Comparison of ENCODE assay signal across 8 mouse cellular contexts in genomic region chr4:129987825-129988504, GRCm38 (mm10). TPM values are rescaled to one million over a fixed set of nuclear protein-coding genes. Genes with fewer than 3 reads are reported as not detected.
A peak's percentile ranks its signal among the peaks of the same experiment; 100 is the strongest.
DNase-seq lines count a peak whose midpoint lies in the region; ATAC-seq and TF ChIP-seq lines count a peak whose summit lies in the region.

No protein-coding gene starts in this region.

- H3K79me2 ChIP-seq in heart, adult 2 months (replicated peaks; ENCODE audit: control insufficient read depth, insufficient read depth, low read length) = no peaks in the 10 kb centered on the region

- H3K27ac ChIP-seq in heart, adult 2 months = no peak overlapping the region
- no peak overlapping the region for H3K27ac ChIP-seq in intestine, postnatal 0 days (ENCODE audit: low read depth, low read length)

- intact Hi-C loops in heart, adult 2 months (cut with DNase I) = loop anchor here (5.0 kb wide), 1 partner anchor 286 kb away; no protein-coding TSS in a partner anchor

- peaks cover 16% of the 10 kb centered on the region for H3K27me3 ChIP-seq in heart, adult 2 months (ENCODE audit: control insufficient read depth, insufficient read depth, low read length)
- H3K27me3 ChIP-seq in intestine, postnatal 0 days (replicated peaks; ENCODE audit: control insufficient read depth, insufficient read depth, low read length) = peaks cover 55% of the 10 kb centered on the region

- peak; percentile 48 to 64 for DNase-seq in layer of hippocampus, postnatal 10 days (ENCODE audit: low spot score in 2 of 2)
- DNase-seq in layer of hippocampus, adult 11-12 months (ENCODE audit: low spot score) = no peak
- DNase-seq in adrenal gland, postnatal 4 days (ENCODE audit: low spot score in 2 of 2) = peak; percentile 27 to 49
- peak; percentile 51 to 62 for DNase-seq in heart, adult 2 months
- peak; percentile 40 for DNase-seq in lung, postnatal 14 days
- DNase-seq in right cerebral cortex, postnatal 25 days = peak; percentile 48
- no peak for DNase-seq in adipocyte (ENCODE audit: low spot score)

- WGBS in heart, adult 2 months = 4% methylated on average over 52 of the region's 53 CpGs
- 1% methylated on average over 51 of the region's 53 CpGs for WGBS in intestine, postnatal 0 days

- no peak for TF ChIP-seq CTCF in heart, adult 2 months (IDR thresholded peaks at IDR 0.05)
- 0 out of 2 replicates have a peak, but pooled peaks have one; percentile 11 for TF ChIP-seq CTCF in intestine, postnatal 0 days (IDR thresholded peaks at IDR 0.05; ENCODE audit: low read depth)

- peak overlapping the region; percentile 51 for H3K4me3 ChIP-seq in heart, adult 2 months
- peak overlapping the region; percentile 43 for H3K4me3 ChIP-seq in intestine, postnatal 0 days (ENCODE audit: low read depth, low read length)

- no peak for TF ChIP-seq POLR2A in heart, adult 2 months (IDR thresholded peaks at IDR 0.05; ENCODE audit: insufficient read depth, low read depth, low read length)

- no peaks in the 10 kb centered on the region for H3K36me3 ChIP-seq in heart, adult 2 months (ENCODE audit: control insufficient read depth, insufficient read depth, low read length)
- no peaks in the 10 kb centered on the region for H3K36me3 ChIP-seq in intestine, postnatal 0 days (ENCODE audit: control insufficient read depth, insufficient read depth)

- 0 out of 2 replicates have a peak, but pooled peaks have one; percentile 16 for ATAC-seq in intestine, postnatal 0 days

- H3K4me2 ChIP-seq in intestine, postnatal 0 days (replicated peaks; ENCODE audit: low read depth) = peak overlapping the region; percentile 75

- H3K9me3 ChIP-seq in intestine, postnatal 0 days (ENCODE audit: control insufficient read depth) = no peaks in the 10 kb centered on the region

- TF ChIP-seq EP300 in heart, adult 2 months (IDR thresholded peaks at IDR 0.05; ENCODE audit: insufficient read depth, low read depth, low read length) = no peak

- H3K4me1 ChIP-seq in heart, adult 2 months (ENCODE audit: control insufficient read depth, insufficient read depth, low read length) = peaks cover 10% of the 10 kb centered on the region
- H3K4me1 ChIP-seq in intestine, postnatal 0 days (replicated peaks; ENCODE audit: control insufficient read depth, insufficient read depth, low read length) = no peaks in the 10 kb centered on the region; the same call in 1 of the 2 replicates

- peak overlapping the region; percentile 9; the same call in 1 of the 2 replicates for H3K9ac ChIP-seq in heart, adult 2 months (ENCODE audit: low read depth, low read length)
- H3K9ac ChIP-seq in intestine, postnatal 0 days (ENCODE audit: low read depth, low read length) = peak overlapping the region; percentile 35; the same call in 1 of the 2 replicates

RNA-seq across cellular contexts. Expression of gene Adgrb2, which starts 3.3 kb away (rescaled TPM):
- 100 to 1,000 TPM; 390 to 419 TPM for total RNA-seq in layer of hippocampus, postnatal 10 days (2021)
- 10 to 100 TPM; 41.2 to 43.1 TPM for total RNA-seq in adrenal gland, postnatal 4 days (2021)
- 1 to 10 TPM; 1.8 to 2.0 TPM for total RNA-seq in heart, adult 2 months (2021)
- polyA plus RNA-seq in heart, adult 2 months (2012; rRNA removed) = 2.5 and 4.8 TPM in 2 replicates
- polyA plus RNA-seq in intestine, postnatal 0 days (2015; fragmentation: Nextera tagmentation; extraction: Ambion mirVana) = 0.43 and 0.70 TPM in 2 replicates

RNA-seq across cellular contexts. Expression of gene Spocd1, which starts 58.9 kb away (rescaled TPM):
- under 1 TPM; 0.18 to 0.48 TPM for total RNA-seq in layer of hippocampus, postnatal 10 days (2021)
- total RNA-seq in adrenal gland, postnatal 4 days (2021) = under 1 TPM; 0.62 to 0.64 TPM
- under 1 TPM in 1 of 2 experiments, not detected in 1; 0.07 TPM for total RNA-seq in heart, adult 2 months (2021)
- not detected in 2 replicates for polyA plus RNA-seq in heart, adult 2 months (2012; rRNA removed)
- not detected in 2 replicates for polyA plus RNA-seq in intestine, postnatal 0 days (2015; fragmentation: Nextera tagmentation; extraction: Ambion mirVana)

RNA-seq across cellular contexts. Expression of gene Col16a1, which starts 59.7 kb away (rescaled TPM):
- total RNA-seq in layer of hippocampus, postnatal 10 days (2021) = 10 to 100 TPM; 17.9 to 26.0 TPM
- 10 to 100 TPM; 62.1 to 69.1 TPM for total RNA-seq in adrenal gland, postnatal 4 days (2021)
- 1 to 10 TPM; 5.0 to 5.5 TPM for total RNA-seq in heart, adult 2 months (2021)
- 7.2 and 8.4 TPM in 2 replicates for polyA plus RNA-seq in heart, adult 2 months (2012; rRNA removed)
- polyA plus RNA-seq in intestine, postnatal 0 days (2015; fragmentation: Nextera tagmentation; extraction: Ambion mirVana) = 23.1 and 25.6 TPM in 2 replicates

Comparison
In these comparisons a context has a peak if more than half of its experiments do, and no peak if none do; other contexts are left out.
1. DNase-seq: peak in layer of hippocampus, postnatal 10 days (2 of 2), adrenal gland, postnatal 4 days (2 of 2), heart, adult 2 months (2 of 2), lung, postnatal 14 days (single experiment) and right cerebral cortex, postnatal 25 days (single experiment); none in layer of hippocampus, adult 11-12 months (single experiment) and adipocyte (single experiment).
2. RNA of gene Adgrb2, which starts 3.3 kb away (total RNA-seq): 390 to 419 TPM in layer of hippocampus, postnatal 10 days and 41.2 to 43.1 TPM in adrenal gland, postnatal 4 days; 1.8 to 2.0 TPM in heart, adult 2 months; every median in the first group is over 10 times any median in the second.